Mouse (Mus musculus) left cerebral cortex, postnatal 14 days (tissue): Measurements from ENCODE around the gene Cdh4. TPM values are rescaled to one million over a fixed set of nuclear protein-coding genes. Genes with fewer than 3 reads are reported as not detected.

Source experiments
- DNase-seq, 2 experiments: peaks; one replicate each; pipeline ENCODE4 v3.0.0; 2021 to 2022; ENCODE audit warnings: low spot score in 2 of 2, mixed read lengths in 1 of 2
- intact Hi-C: fragments of 180-260 bp; cut with DNase I; formaldehyde crosslinking; loops from one replicate; pipeline ENCODE4 v1.15.1; 2025
- total RNA-seq, 2 experiments: library from RNA; stranded (reverse); gene quantifications; 2 replicates each; pipeline ENCODE4 v1.2.3; 2021

Cdh4 gene
- total RNA-seq, 2 experiments from 2014 or later, result 23.8 to 28.8 TPM

DNA sequence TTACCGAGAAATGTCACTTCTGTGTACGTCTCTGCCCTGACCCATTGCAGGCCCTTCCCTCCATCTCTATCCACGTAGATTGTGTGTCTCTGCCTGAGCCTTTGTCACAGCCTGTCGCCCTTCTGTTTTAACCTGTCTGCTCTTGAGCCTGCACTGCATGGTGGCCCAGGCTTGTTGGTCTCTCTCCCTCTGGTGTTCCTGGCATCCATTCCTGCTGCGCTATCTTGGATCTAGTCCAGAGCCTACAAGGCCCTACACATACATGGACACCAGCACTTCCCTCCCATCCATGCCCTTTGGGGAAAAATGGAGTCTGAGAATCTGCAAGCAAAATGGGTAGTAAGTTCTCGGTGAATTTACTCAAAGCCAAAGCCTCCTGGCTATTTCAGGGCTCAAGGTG is 91.0 kb downstream of the Cdh4 start:
- intact Hi-C loops, result no loop called here
- DNase-seq, result no peak

DNA sequence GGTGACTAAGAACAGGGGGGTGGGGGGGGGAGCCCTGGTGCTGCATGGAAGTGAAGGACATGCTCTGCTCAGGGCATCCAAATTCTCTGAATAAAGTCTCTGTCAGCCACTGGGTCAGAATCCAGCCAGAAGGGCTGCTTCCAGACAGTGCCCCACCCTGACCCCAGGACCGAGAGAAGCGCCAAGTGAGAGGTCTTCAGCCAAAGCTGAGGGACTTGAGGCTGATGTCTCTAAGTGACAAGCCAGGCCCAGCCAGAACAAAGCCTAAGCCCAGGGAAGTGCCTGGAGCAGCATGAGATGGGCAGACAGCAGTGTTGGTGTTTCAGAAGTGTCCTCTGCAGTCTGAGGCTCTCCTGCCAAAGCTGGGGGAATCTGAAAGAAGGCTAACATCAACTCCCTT is 91.7 kb downstream of the Cdh4 start:
- no peak for DNase-seq
- intact Hi-C loops, result no loop called here

DNA sequence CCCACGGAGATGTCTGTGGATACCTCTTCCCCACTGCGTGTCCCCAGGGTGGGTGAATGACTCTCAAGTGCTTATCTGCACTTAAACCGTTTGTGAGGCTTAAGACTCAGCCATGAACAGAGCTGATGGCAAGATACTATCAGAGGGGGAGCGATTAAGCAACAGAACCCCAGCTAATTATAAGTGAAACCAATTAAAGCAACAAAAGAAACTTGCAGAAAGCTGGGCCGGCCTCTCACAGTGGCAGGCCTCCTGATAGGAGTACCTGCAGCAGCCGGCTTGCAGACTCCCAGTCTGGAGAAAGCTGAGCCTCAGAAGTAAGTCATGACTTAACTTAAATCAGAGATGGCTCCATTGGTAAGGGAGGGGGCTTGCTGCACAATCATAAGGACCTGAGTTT is 93.0 kb downstream of the Cdh4 start:
- intact Hi-C loops, result no loop called here
- DNase-seq, result no peak

DNA sequence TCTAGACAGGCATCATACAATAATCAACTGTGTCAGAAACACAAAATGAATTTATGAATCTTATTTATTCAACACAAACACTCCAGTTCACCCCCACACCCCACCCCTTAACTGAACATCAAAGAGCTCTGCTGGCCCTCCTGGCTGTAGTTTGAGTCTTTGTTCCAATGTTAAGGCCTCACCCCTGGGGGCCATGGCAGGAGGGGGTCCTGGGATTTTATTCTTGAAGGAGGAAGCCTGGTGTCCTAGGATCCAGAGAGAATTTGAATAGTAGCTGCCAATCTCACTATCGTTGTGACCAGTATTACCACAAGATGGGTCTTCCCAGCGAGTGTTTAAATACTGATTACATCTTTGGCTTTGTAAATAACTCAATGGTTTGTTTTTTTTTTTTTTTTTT is 94.5 kb downstream of the Cdh4 start:
- DNase-seq, result no peak
- intact Hi-C loops, result no loop called here

DNA sequence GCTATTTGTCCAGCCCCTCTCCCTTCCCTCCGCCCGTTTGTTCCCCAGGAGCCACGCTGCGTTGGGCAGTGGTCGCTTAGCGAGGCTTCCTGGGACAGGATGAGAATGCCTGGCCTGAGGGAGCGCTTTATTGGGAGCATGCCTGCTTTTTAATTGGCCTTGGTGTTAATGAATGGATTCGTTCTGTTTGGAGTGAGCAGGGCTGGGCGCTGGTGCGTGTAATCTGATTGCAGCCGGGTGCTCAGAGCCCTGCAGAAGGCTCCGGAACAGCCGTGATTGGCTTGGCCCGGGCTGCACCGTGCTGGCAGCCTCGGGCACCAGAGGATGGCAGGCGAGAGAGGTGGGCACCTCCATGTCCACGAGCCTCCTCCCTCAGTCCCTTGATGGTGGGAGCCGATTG is 95.2 kb downstream of the Cdh4 start:
- intact Hi-C loops, result no loop called here
- peak; percentile 59 to 67 for DNase-seq

DNA sequence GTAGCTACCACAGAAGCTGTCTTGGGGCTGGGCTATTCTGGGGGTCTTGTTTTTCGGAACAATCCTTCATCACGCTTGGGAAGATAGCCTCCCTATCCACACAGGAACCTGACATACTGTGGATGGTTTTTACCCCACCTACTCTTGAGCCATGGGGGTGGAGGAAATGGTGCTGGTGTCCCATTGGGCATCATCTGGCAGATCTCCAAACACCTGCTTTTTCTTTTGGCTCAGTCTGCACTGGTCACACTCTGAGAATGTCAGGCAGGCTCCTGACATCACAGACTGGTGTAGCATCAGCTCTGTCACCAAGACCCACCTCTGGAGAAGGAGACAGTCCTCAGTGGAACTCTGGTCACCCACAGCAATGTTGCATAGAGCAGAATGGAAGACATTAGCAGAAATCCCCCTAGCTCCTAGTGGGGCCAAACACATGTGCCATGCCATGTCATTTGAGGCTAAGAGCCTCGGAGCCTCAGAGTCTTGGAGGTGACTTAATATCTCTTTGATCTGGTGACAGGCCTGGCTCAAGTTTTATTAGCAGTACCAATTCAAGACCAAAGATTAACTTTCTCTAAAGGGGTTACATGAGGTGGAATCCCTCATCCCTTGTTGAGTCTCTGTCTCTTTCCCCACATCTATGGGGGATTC is 95.7 kb downstream of the Cdh4 start:
- intact Hi-C loops, result no loop called here

DNA sequence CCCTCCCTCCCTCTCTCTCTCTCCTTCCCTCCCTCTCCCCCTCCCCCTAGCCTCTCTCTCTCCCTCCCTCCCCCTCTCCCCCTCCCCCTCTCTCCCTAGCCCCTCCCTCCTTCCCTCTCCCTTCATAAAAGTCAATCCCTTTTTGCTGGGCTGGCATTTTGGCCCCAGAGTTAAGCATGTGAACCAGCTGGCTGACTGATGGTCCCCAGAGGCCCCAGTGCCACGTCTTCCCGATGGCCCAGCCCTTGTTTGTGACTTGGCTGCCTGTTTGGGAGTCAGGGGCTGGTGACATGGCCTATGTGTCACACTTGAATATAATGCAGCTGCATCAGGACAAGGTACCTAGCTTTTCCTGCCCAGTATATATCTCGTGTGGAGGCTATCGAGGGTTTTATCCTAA is 96.3 kb downstream of the Cdh4 start:
- no peak for DNase-seq
- intact Hi-C loops, result no loop called here

More for the DNA sequence above, 95.7 kb downstream of the Cdh4 start:
- no peak for DNase-seq

DNA sequence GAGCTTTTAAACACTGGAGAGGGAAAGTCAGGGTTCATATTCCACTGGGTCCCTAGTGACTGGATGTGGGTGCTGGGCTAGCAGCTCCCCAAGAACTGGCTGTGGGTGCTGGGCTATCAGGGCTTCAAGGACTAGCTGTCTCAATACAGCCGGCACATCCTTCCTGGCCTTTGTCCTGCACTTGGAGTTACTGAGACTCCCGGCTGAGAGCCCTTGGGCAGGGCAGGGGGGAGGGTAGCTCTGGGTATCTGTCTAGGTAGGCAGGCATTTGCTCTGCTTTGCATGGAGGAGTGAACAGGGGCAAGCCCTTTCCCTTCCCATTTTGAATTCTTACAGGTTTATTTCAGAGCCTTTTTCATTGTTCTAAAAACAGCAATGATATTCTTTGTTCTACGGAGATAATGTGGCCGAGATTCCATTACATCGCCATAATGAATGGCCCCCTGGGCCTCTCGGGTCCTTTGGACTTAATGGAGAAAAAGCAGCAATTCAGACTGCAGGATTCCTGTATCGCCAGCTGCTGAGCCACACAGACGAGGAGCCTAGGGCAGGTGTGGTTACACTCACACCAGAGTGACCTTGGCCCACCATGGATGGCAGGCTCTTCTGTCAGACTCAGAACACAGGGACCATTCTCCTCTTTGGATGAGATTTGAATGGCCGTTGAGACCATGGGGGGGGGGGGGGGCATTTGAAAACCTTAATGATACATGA is 97.5 kb downstream of the Cdh4 start:
- DNase-seq, result no peak
- intact Hi-C loops, result no loop called here

DNA sequence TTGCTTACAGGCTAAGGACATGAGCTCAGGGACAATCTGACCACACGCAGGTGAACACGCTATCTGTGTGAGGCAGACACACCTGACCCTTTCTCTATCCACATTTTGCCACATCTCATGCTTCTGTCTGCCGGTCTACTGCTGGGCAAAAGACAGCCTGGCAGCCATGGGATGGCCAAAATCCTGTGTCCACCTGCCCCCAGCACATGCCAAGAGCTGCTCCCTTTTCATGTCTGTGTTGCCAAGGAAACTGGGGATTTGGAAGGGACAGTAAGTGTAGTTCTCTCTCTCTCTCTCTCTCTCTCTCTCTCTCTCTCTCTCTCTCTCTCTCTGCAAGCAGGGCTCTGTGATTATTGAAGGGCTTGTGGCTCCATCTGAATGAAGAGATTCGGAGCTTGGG is 98.9 kb downstream of the Cdh4 start:
- intact Hi-C loops, result no loop called here
- no peak for DNase-seq

DNA sequence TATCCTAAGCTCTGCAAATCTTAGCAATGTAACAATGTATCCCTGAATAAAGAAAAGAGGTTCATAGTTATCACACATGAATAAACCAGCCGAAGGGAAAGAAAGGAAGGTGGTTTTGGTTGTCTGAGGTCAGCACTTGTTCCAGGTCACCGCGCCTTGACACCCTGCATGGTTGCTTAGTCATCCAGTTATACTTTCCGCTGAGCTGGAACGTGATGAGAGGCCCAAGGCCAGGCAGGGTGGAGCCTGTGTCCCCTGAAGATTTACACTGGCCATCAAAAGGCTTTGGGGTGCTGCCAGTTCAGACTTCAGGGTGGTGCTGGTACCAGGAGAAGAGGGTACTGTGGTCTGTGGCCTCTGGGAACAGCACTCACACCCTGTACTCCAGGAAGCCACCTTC is 105.4 kb downstream of the Cdh4 start:
- intact Hi-C loops, result no loop called here
- no peak for DNase-seq

DNA sequence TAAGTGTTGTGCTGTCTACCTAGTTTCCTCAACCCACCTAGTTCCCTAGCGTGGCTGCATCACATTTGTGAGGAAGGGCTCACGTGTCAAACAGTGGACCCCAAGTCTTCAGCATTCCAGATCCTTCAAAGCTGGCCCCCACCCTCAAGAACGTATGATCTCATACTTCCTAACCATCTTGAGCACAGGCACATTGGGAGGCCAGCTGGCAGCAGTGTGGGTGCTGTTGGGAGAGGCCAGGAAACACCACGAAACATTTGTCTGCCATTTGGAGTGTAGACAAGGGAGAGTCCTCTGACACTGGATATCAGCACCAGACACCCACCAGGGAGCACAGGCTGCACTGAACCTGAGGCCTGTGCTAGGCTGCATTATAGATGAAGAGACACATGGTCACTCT is 113.7 kb downstream of the Cdh4 start:
- no peak for DNase-seq
- intact Hi-C loops, result no loop called here

DNA sequence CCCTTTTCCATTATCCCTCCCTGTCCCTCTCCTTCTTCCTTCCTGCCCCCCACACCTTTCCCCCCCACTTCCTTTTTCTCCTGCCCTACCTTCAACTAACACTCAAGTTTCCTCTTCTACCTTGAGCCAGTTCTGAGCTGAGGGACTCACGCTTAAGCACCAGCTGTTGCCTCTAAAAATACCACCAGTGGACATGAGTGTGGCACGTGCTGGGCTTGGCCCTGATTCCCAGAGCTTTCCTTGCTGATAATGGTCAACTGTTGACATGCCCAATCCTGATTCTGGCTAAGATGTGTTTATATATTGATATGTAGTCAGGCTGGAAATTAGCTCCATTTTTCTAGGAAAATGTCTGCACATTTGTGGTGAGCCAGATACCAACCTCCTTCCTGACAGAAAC is 120.1 kb downstream of the Cdh4 start:
- DNase-seq, result no peak
- intact Hi-C loops, result no loop called here

DNA sequence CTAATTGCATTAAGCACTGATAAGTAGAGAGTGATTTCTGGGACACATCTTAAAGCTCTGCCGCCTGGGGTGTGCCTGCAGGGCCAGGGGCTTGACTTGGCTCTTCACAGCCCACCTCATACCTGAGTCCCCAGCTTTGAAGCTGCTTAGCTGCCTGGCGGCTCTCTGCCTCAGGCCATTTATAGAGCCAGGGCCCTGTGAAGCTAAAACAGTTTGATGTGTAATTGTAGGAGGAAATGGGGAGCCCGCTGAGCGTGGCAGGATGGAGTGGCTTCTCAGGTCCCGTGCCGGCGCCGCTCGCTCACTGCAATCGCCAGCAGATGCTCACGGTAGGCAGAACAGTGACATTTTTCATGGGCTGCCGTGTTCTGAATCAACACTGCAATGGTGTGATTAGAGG is 123.4 kb downstream of the Cdh4 start:
- intact Hi-C loops, result no loop called here
- no peak for DNase-seq

DNA sequence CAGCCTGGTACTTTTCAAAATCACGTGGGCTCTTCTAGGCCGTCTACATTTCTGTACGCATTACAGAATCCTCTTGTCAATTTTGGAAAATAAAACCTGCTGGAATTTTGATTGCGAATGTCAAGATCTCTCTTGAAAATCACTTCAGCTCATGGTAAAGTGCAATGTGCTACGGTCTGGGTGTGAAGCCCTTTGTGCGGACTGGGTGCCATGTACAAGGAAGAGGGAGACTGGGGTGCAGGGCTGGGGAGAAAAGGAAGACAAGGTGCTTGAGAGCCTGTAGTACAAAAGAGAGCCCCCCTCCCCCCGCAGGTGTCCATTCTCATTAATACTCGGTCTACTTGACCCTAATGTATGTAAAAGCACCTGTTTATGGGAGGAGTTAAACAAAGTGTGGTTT is 125.7 kb downstream of the Cdh4 start:
- no peak for DNase-seq
- intact Hi-C loops, result no loop called here

DNA sequence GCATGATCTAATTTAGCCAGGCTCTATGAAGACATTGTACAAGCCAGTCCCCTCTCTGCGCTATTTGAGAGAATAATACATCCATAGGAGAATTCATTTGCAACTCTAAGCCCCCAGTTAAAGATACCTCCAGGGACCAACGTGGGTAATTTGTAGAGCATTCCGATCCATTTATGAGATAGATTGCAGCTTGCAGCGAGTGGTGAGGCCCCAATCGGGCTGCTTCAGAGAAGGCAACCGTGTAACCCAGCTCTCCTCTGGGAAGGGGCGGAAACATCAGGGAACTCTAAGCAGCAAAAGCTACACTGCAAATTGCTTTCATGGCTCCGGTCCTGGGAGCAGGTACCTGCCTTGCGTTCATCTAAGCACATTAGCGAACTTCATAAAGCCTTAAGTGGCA is 126.9 kb downstream of the Cdh4 start:
- intact Hi-C loops, result no loop called here

DNA sequence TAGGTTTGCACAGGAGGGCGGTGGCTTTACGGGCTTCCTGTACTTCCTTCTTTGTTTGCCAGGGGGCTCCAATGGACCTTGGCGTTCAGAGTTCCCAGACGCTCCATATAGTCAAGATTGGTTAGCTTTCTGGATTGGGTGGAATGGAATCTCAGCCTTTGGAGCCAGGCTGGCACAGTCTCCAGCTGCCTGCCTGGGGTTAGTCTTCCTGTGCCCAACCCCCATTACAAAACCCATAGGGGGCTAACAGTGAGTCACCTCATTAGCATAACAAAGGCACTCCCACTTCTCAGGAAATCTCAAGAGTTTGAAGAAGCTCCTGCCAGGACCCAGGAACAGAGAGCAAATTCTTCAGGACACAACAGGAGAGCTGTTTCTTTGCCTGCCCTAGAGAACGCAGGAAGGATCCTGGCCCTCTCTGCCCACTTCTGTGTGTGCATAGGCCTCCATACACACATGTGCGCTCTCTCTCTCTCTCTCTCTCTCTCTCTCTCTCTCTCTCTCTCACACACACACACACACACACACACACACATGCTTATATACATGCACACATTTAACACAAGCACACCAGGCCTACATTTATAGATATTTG is 129.0 kb downstream of the Cdh4 start:
- DNase-seq, result no peak
- intact Hi-C loops, result no loop called here

More for the DNA sequence above, 126.9 kb downstream of the Cdh4 start:
- DNase-seq, result no peak

DNA sequence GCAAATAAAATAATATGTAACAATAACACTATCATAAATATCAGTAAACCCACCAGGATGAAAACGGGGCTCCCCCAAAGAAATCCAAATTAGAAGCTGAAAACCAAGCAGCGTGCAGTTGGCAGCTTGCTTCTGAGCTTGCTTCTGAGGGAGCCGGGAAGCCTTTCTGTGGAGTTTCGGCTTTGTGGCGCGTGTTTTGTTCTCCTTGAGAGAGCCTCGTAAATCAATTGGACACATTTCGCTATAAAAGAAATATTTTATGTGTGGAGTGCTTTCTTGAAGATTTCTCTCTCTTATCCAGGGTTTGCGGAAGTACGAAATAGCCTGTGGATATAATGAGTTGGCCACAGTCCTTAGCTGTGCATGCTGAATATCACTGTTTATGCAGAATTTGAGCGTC is 131.1 kb downstream of the Cdh4 start:
- no peak for DNase-seq
- intact Hi-C loops, result no loop called here

DNA sequence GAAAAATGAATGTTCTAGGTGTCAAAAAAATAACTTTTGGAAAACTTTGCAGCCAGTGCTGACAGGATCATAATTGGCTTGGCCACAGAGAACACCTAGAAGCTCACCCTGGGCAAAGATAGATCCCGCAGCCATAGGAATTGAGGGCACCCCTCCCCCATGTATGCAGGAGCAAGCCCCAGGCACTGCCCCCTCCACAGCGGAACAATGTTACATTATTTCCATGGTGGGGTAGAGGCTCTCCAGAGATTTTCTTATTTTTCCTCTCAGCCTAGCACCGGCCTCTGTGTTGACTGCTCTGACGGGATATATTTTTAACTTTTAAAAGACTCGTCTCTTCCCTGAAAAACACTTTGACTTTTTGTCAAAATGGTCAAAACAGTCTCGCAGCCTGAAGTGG is 131.6 kb downstream of the Cdh4 start:
- intact Hi-C loops, result no loop called here
- no peak for DNase-seq

DNA sequence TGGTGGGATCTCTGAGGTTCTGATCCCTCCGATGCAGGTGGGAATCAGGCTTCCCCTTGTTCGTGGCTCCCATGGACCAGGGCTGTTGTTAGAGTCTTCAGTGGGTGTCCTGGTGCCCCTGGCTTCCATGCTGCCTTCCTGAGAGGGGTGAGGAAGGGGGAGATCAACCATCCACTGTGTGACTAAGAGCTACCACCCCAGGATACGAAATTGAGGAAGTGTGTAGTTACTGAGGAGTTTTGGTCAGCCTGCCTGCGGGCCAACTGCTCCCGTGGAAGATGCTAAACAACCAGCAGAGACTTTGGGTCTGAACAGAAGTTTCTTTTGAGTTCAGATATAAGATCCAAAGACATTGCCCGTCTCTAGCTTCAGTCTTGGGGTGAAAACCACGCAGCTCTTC is 133.4 kb downstream of the Cdh4 start:
- intact Hi-C loops, result no loop called here
- no peak for DNase-seq

DNA sequence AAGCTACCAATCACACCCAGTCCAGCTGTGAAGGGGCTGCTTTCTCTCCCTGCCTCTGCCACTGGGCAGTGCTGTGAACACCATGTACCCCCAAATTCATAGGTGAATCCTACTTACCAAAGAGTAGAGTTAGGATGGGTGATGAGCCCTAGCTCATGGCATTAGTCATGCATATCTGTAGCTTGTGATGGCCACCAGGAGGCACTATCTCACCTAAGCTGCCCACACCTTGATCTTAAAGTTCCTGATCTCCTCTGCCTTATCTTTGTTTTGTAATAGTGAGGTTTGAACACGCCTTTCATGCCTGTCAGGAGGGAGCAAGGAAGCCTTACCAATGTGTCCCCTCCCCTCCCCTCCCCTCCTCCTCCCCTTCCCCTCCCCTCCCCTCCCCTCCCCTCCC is 134.0 kb downstream of the Cdh4 start:
- no peak for DNase-seq
- intact Hi-C loops, result no loop called here

DNA sequence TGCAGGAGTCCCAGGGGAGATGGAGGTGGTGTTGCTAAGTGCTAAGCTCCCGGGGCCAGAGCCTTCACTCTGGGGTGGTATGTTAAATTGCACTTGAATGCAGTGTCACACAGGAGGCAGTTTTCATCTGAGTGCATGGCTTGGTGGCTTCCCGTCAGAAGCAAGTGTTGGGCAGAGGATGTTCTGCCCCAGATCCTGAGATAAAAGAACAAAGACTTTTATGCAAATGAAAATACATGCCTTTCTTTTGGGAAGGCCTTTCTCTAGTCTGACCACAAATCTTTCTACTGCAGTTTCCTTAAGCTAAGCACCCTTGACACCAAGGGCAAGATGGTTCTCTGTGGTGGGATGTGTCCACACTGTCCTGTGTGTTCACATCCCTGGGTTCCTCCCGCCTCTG is 136.1 kb downstream of the Cdh4 start:
- intact Hi-C loops, result no loop called here
- no peak for DNase-seq
